Mouse (Mus musculus) G1E (cell line): ENCODE data around the gene Dnajc28.

Experiments
- CTCF ChIP-seq: IDR thresholded peaks from 2 replicates; pipeline ENCODE4 v1.5.1; 2012; ENCODE audit warnings: low read depth, low read length, inconsistent platforms, mixed read lengths
- GATA1 ChIP-seq: IDR thresholded peaks from 2 replicates; pipeline ENCODE4 v1.6.1; 2012; ENCODE audit warnings: borderline replicate concordance, low read length, inconsistent platforms, mixed read lengths

- TF ChIP-seq CTCF = no peak
- no peak for TF ChIP-seq GATA1
Observed at GRCm38 (mm10) chr16:91655285-91655684, 36.5 kb upstream of the Dnajc28 start.
